Mouse (Mus musculus) WW6 (cell line): ENCODE results near the gene Lrrc49.

ENCODE experiments used
- DNase-seq: peaks from one replicate; pipeline ENCODE4 v3.0.0-alpha.2; 2013; ENCODE audit warnings: low read depth, low spot score

Gene Lrrc49

GRCm38 (mm10) chr9:60600273-60600672, 87.7 kb downstream of the Lrrc49 start:
- no peak for DNase-seq

- DNase-seq, result no peak
Observed at GRCm38 (mm10) chr9:60599489-60599888, 88.5 kb downstream of the Lrrc49 start.

GRCm38 (mm10) chr9:60595406-60595805, 92.6 kb downstream of the Lrrc49 start:
- no peak for DNase-seq

- no peak for DNase-seq
Observed at GRCm38 (mm10) chr9:60592974-60593373, 95.0 kb downstream of the Lrrc49 start.

- no peak for DNase-seq
Observed at GRCm38 (mm10) chr9:60592363-60592762, 95.6 kb downstream of the Lrrc49 start.

GRCm38 (mm10) chr9:60590871-60591624, 96.9 kb downstream of the Lrrc49 start:
- no peak for DNase-seq

- no peak for DNase-seq
Observed at GRCm38 (mm10) chr9:60588914-60589313, 99.0 kb downstream of the Lrrc49 start.

GRCm38 (mm10) chr9:60586920-60587319, 101.0 kb downstream of the Lrrc49 start:
- no peak for DNase-seq

GRCm38 (mm10) chr9:60585206-60585605, 102.8 kb downstream of the Lrrc49 start:
- no peak for DNase-seq

- no peak for DNase-seq
Observed at GRCm38 (mm10) chr9:60582553-60582952, 105.4 kb downstream of the Lrrc49 start.

- DNase-seq, result no peak
Observed at GRCm38 (mm10) chr9:60573011-60573410, 114.9 kb downstream of the Lrrc49 start.

- DNase-seq, result no peak
Observed at GRCm38 (mm10) chr9:60571725-60572124, 116.2 kb downstream of the Lrrc49 start.

GRCm38 (mm10) chr9:60571041-60571440, 116.9 kb downstream of the Lrrc49 start:
- no peak for DNase-seq

GRCm38 (mm10) chr9:60569366-60569765, 118.6 kb downstream of the Lrrc49 start:
- no peak for DNase-seq

GRCm38 (mm10) chr9:60563809-60564208, 124.1 kb downstream of the Lrrc49 start:
- DNase-seq, result no peak

- peak; percentile 34 for DNase-seq
Observed at GRCm38 (mm10) chr9:60562443-60563371, 125.3 kb downstream of the Lrrc49 start.

GRCm38 (mm10) chr9:60561641-60562289, 126.2 kb downstream of the Lrrc49 start:
- DNase-seq, result no peak

- DNase-seq, result no peak
Observed at GRCm38 (mm10) chr9:60558507-60558906, 129.5 kb downstream of the Lrrc49 start.

- DNase-seq, result no peak
Observed at GRCm38 (mm10) chr9:60551238-60551637, 136.7 kb downstream of the Lrrc49 start.

GRCm38 (mm10) chr9:60548182-60548581, 139.8 kb downstream of the Lrrc49 start:
- DNase-seq, result peak; percentile 33

GRCm38 (mm10) chr9:60546169-60546568, 141.8 kb downstream of the Lrrc49 start:
- no peak for DNase-seq
